Mouse (Mus musculus) bone marrow, adult 2 months (tissue): ENCODE measurements around the gene Zfp326.

Source experiments
- CTCF ChIP-seq: fragments of 200-500 bp; IDR thresholded peaks from 2 replicates; pipeline ENCODE4 v1.5.1; 2011; ENCODE audit warnings: low read length, control low read depth; ENCODE audit not compliant: control insufficient read depth, insufficient read depth
- POLR2A ChIP-seq: fragments of 200-500 bp; IDR thresholded peaks from 2 replicates; pipeline ENCODE4 v1.6.1; 2011; ENCODE audit warnings: low read depth, mild to moderate bottlenecking, control low read depth, low read length, borderline replicate concordance; ENCODE audit not compliant: control insufficient read depth

GRCm38 (mm10) chr5:105826916-105827510, 49.4 kb upstream of the Zfp326 start:
- TF ChIP-seq CTCF (no peak), POLR2A (no peak)
